Mouse (Mus musculus): ENCODE measurements around the gene Cmtm5. TPM values are rescaled to one million over a fixed set of nuclear protein-coding genes. Genes with fewer than 3 reads are reported as not detected.
"Not testable (repeated sequence)": the region's sequence is repeated elsewhere in the genome, so short reads cannot be mapped to it uniquely, and the experiment has no call there.

Gene Cmtm5
- polyA plus RNA-seq, 1 experiment = 120 TPM

GRCm38 (mm10) chr14:54956533-54956932 is 20.5 kb downstream of the Cmtm5 start:
- DNase-seq (ENCODE audit: extremely low spot score in 1 of 2, low spot score in 1 of 2) = no peak

- no peak for DNase-seq (ENCODE audit: extremely low spot score in 1 of 2, low spot score in 1 of 2)
Observed at GRCm38 (mm10) chr14:54958503-54958902, 22.4 kb downstream of the Cmtm5 start.

GRCm38 (mm10) chr14:54959197-54959596 is 23.1 kb downstream of the Cmtm5 start:
- no peak for DNase-seq (ENCODE audit: extremely low spot score in 1 of 2, low spot score in 1 of 2)

- DNase-seq (ENCODE audit: extremely low spot score in 1 of 2, low spot score in 1 of 2) = not testable (repeated sequence)
Observed at GRCm38 (mm10) chr14:54959853-54960613, 24.0 kb downstream of the Cmtm5 start.

- DNase-seq (ENCODE audit: extremely low spot score in 1 of 2, low spot score in 1 of 2) = peak in 1 of 2 experiments; percentile 38
Observed at GRCm38 (mm10) chr14:54960769-54961168, 24.7 kb downstream of the Cmtm5 start.

- no peak for DNase-seq (ENCODE audit: extremely low spot score in 1 of 2, low spot score in 1 of 2)
Observed at GRCm38 (mm10) chr14:54961487-54961886, 25.4 kb downstream of the Cmtm5 start.

GRCm38 (mm10) chr14:54962714-54963113 is 26.7 kb downstream of the Cmtm5 start:
- no peak for DNase-seq (ENCODE audit: extremely low spot score in 1 of 2, low spot score in 1 of 2)

GRCm38 (mm10) chr14:54963727-54964126 is 27.7 kb downstream of the Cmtm5 start:
- DNase-seq (ENCODE audit: extremely low spot score in 1 of 2, low spot score in 1 of 2) = no peak

- DNase-seq (ENCODE audit: extremely low spot score in 1 of 2, low spot score in 1 of 2) = no peak
Observed at GRCm38 (mm10) chr14:54965044-54965443, 29.0 kb downstream of the Cmtm5 start.

GRCm38 (mm10) chr14:54965631-54966030 is 29.6 kb downstream of the Cmtm5 start:
- no peak for DNase-seq (ENCODE audit: extremely low spot score in 1 of 2, low spot score in 1 of 2)

- no peak for DNase-seq (ENCODE audit: extremely low spot score in 1 of 2, low spot score in 1 of 2)
Observed at GRCm38 (mm10) chr14:54966320-54966977, 30.4 kb downstream of the Cmtm5 start, which contains the start of gene Myh6. Gene Myh6, minus strand, starts transcription at chr14:54966927.

GRCm38 (mm10) chr14:54967874-54968273 is 31.8 kb downstream of the Cmtm5 start:
- no peak for DNase-seq (ENCODE audit: extremely low spot score in 1 of 2, low spot score in 1 of 2)

GRCm38 (mm10) chr14:54968344-54968743 is 32.3 kb downstream of the Cmtm5 start:
- no peak for DNase-seq (ENCODE audit: extremely low spot score in 1 of 2, low spot score in 1 of 2)

- not testable (repeated sequence) for DNase-seq (ENCODE audit: extremely low spot score in 1 of 2, low spot score in 1 of 2)
Observed at GRCm38 (mm10) chr14:54972786-54973185, 36.7 kb downstream of the Cmtm5 start.

- peak in 1 of 2 experiments; percentile 60 for DNase-seq (ENCODE audit: extremely low spot score in 1 of 2, low spot score in 1 of 2)
Observed at GRCm38 (mm10) chr14:54974068-54974791, 38.2 kb downstream of the Cmtm5 start.

GRCm38 (mm10) chr14:54976633-54977032 is 40.6 kb downstream of the Cmtm5 start, which contains the start of gene Gm17428:
Gene Gm17428, plus strand, starts transcription at chr14:54976933.
- DNase-seq (ENCODE audit: extremely low spot score in 1 of 2, low spot score in 1 of 2) = no peak

GRCm38 (mm10) chr14:54978664-54979063 is 42.6 kb downstream of the Cmtm5 start:
- no peak for DNase-seq (ENCODE audit: extremely low spot score in 1 of 2, low spot score in 1 of 2)

GRCm38 (mm10) chr14:54981934-54982333 is 45.9 kb downstream of the Cmtm5 start:
- DNase-seq (ENCODE audit: extremely low spot score in 1 of 2, low spot score in 1 of 2) = no peak

- DNase-seq (ENCODE audit: extremely low spot score in 1 of 2, low spot score in 1 of 2) = not testable (repeated sequence)
Observed at GRCm38 (mm10) chr14:54988350-54988874, 52.4 kb downstream of the Cmtm5 start.
